Mouse (Mus musculus) midbrain, embryonic 14.5 days (tissue): ENCODE data around the gene Pde4dip. TPM values are rescaled to one million over a fixed set of nuclear protein-coding genes. Genes with fewer than 3 reads are reported as not detected.

Experiments used
- ATAC-seq: fragments of 200-750 bp; cut with Nextera tagmentation; 2 replicates; pipeline ENCODE4 v1.8.0; 2017; ENCODE audit warnings: moderate number of reproducible peaks, moderate library complexity; ENCODE audit not compliant: low FRiP score, low TSS enrichment
- DNase-seq: peaks from one replicate; pipeline ENCODE4 v3.0.0-alpha.2; 2015
- H3K27ac ChIP-seq: fragments of 300-500 bp; sonication (generic); replicated peaks from 2 replicates; pipeline ENCODE4 v1.5.1; 2014; ENCODE audit warnings: mild to moderate bottlenecking, low read depth, low read length, moderate library complexity
- H3K27me3 ChIP-seq: fragments of 300-500 bp; sonication (generic); 2 replicates; pipeline ENCODE4 v1.6.1; 2014; ENCODE audit warnings: low read length, control low read depth, mixed read lengths; ENCODE audit not compliant: control insufficient read depth, insufficient read depth
- H3K36me3 ChIP-seq: fragments of 300-500 bp; sonication (generic); 2 replicates; pipeline ENCODE4 v1.6.1; 2014; ENCODE audit warnings: low read length, control low read depth; ENCODE audit not compliant: control insufficient read depth, insufficient read depth
- H3K4me1 ChIP-seq: fragments of 300-500 bp; sonication (generic); 2 replicates; pipeline ENCODE4 v1.6.1; 2014; ENCODE audit warnings: mild to moderate bottlenecking, antibody characterized with exemption, low read length, control low read depth; ENCODE audit not compliant: control insufficient read depth, insufficient read depth
- H3K4me2 ChIP-seq: fragments of 300-500 bp; sonication (generic); 2 replicates; pipeline ENCODE4 v1.6.1; 2014; ENCODE audit warnings: mild to moderate bottlenecking, low read length, moderate library complexity
- H3K4me3 ChIP-seq: fragments of 300-500 bp; sonication (generic); replicated peaks from 2 replicates; pipeline ENCODE4 v1.5.1; 2014; ENCODE audit warnings: low read depth, low read length
- H3K9ac ChIP-seq: fragments of 300-500 bp; sonication (generic); replicated peaks from 2 replicates; pipeline ENCODE4 v1.6.1; 2014; ENCODE audit warnings: mild to moderate bottlenecking, low read length, moderate library complexity
- H3K9me3 ChIP-seq: fragments of 300-500 bp; sonication (generic); 2 replicates; pipeline ENCODE4 v1.6.1; 2016; ENCODE audit warnings: low read length, control low read depth, mixed read lengths; ENCODE audit not compliant: control insufficient read depth
- WGBS: fragments of 180-500 bp; shearing (Covaris S2); extraction: QIAGEN DNeasy Blood & Tissue Kit; methylation state at CpG from one replicate; pipeline ENCODE4 v1.1.7; 2014; 5-methylcytosine and 5-hydroxymethylcytosine counted together
- polyA plus RNA-seq: library from polyadenylated mRNA; unstranded; fragments of >200 nt; fragmentation: Nextera tagmentation; extraction: Ambion mirVana; gene quantifications from 2 replicates; pipeline ENCODE4 v1.2.1, GENCODE M21; 2014

The Pde4dip gene
- polyA plus RNA-seq, 1 experiment from 2014 or later = 76.3 TPM

GRCm38 (mm10) chr3:97866696-97867095 lies 21.8 kb downstream of the Pde4dip start:
- WGBS = 62% methylated on average over 4 of the region's 4 CpGs
- H3K27me3 ChIP-seq = peaks cover 12% of the 10 kb centered on the region; the same call in 1 of the 2 replicates
- no peaks in the 10 kb centered on the region for H3K36me3 ChIP-seq
- H3K4me1 ChIP-seq = peaks cover 7% of the 10 kb centered on the region
- no peak overlapping the region for H3K27ac ChIP-seq
- H3K9ac ChIP-seq = no peak overlapping the region
- H3K9me3 ChIP-seq = no peaks in the 10 kb centered on the region
- H3K4me3 ChIP-seq = peak overlapping the region; percentile 52; the same call in 1 of the 2 replicates
- no peak for DNase-seq
- H3K4me2 ChIP-seq = peak overlapping the region; percentile 94
- ATAC-seq = no peak

GRCm38 (mm10) chr3:97860820-97861451 lies 27.6 kb downstream of the Pde4dip start:
- Histone ChIP-seq H3K4me2 (no peak overlapping the region), H3K9ac (no peak overlapping the region), H3K36me3 (no peaks in the 10 kb centered on the region), H3K9me3 (no peaks in the 10 kb centered on the region), H3K27me3 (no peaks in the 10 kb centered on the region), H3K27ac (no peak overlapping the region), H3K4me1 (no peaks in the 10 kb centered on the region), H3K4me3 (no peak overlapping the region)
- DNase-seq = no peak
- no peak for ATAC-seq
- WGBS = 91% methylated on average over 7 of the region's 7 CpGs

- DNase-seq (no peak), ATAC-seq (no peak)
- no peaks in the 10 kb centered on the region for H3K36me3 ChIP-seq
- no peaks in the 10 kb centered on the region for H3K9me3 ChIP-seq
- no peaks in the 10 kb centered on the region for H3K27me3 ChIP-seq
- no peak overlapping the region for H3K27ac ChIP-seq
- H3K4me3 ChIP-seq = no peak overlapping the region
- no peaks in the 10 kb centered on the region for H3K4me1 ChIP-seq
- no peak overlapping the region for H3K4me2 ChIP-seq
- 82% methylated on average over 1 of the region's 1 CpGs for WGBS
- H3K9ac ChIP-seq = no peak overlapping the region
Observed at GRCm38 (mm10) chr3:97859400-97859799, 29.1 kb downstream of the Pde4dip start.

- ATAC-seq = no peak
- H3K9ac ChIP-seq = no peak overlapping the region
- H3K9me3 ChIP-seq = no peaks in the 10 kb centered on the region
- H3K4me1 ChIP-seq = no peaks in the 10 kb centered on the region
- no peak overlapping the region for H3K4me3 ChIP-seq
- DNase-seq = peak; percentile 8
- H3K27me3 ChIP-seq = no peaks in the 10 kb centered on the region
- H3K4me2 ChIP-seq = no peak overlapping the region
- 58% methylated on average over 9 of the region's 9 CpGs for whole genome bisulfite sequencing
- no peak overlapping the region for H3K27ac ChIP-seq
- H3K36me3 ChIP-seq = no peaks in the 10 kb centered on the region
Observed at GRCm38 (mm10) chr3:97854575-97855384, 33.7 kb downstream of the Pde4dip start.

GRCm38 (mm10) chr3:97851803-97852202 lies 36.7 kb downstream of the Pde4dip start:
- Histone ChIP-seq H3K36me3 (no peaks in the 10 kb centered on the region), H3K9ac (no peak overlapping the region), H3K4me3 (no peak overlapping the region), H3K27ac (no peak overlapping the region), H3K27me3 (no peaks in the 10 kb centered on the region), H3K4me2 (no peak overlapping the region), H3K9me3 (no peaks in the 10 kb centered on the region), H3K4me1 (no peaks in the 10 kb centered on the region)
- no peak for ATAC-seq
- 96% methylated on average over 2 of the region's 2 CpGs for WGBS
- DNase-seq = no peak

GRCm38 (mm10) chr3:97847626-97848025 lies 40.9 kb downstream of the Pde4dip start:
- DNase-seq (no peak), ATAC-seq (no peak)
- Histone ChIP-seq H3K9me3 (no peaks in the 10 kb centered on the region), H3K4me3 (no peak overlapping the region), H3K4me2 (no peak overlapping the region), H3K9ac (no peak overlapping the region), H3K27me3 (no peaks in the 10 kb centered on the region), H3K36me3 (no peaks in the 10 kb centered on the region), H3K27ac (no peak overlapping the region), H3K4me1 (no peaks in the 10 kb centered on the region)
- 68% methylated on average over 3 of the region's 3 CpGs for WGBS

GRCm38 (mm10) chr3:97846448-97846847 lies 42.1 kb downstream of the Pde4dip start:
- H3K4me3 ChIP-seq = no peak overlapping the region
- ATAC-seq = no peak
- H3K4me2 ChIP-seq = no peak overlapping the region
- no peaks in the 10 kb centered on the region for H3K27me3 ChIP-seq
- 73% methylated on average over 4 of the region's 4 CpGs for WGBS
- H3K9ac ChIP-seq = no peak overlapping the region
- no peak overlapping the region for H3K27ac ChIP-seq
- DNase-seq = no peak
- H3K4me1 ChIP-seq = no peaks in the 10 kb centered on the region
- no peaks in the 10 kb centered on the region for H3K36me3 ChIP-seq
- H3K9me3 ChIP-seq = no peaks in the 10 kb centered on the region

GRCm38 (mm10) chr3:97844821-97845201 lies 43.7 kb downstream of the Pde4dip start:
- 82% methylated on average over 2 of the region's 2 CpGs for WGBS
- Histone ChIP-seq H3K9ac (no peak overlapping the region), H3K36me3 (no peaks in the 10 kb centered on the region), H3K4me3 (no peak overlapping the region), H3K4me1 (no peaks in the 10 kb centered on the region), H3K4me2 (no peak overlapping the region), H3K9me3 (no peaks in the 10 kb centered on the region), H3K27ac (no peak overlapping the region), H3K27me3 (no peaks in the 10 kb centered on the region)
- no peak for DNase-seq
- no peak for ATAC-seq
